Mouse (Mus musculus) liver (tissue): ENCODE results near the gene Sspo.
"Not testable (repeated sequence)": the region's sequence is repeated elsewhere in the genome, so short reads cannot be mapped to it uniquely, and the experiment has no call there.

Source experiments
- DNase-seq: peaks from one replicate; pipeline ENCODE4 v3.0.0-alpha.2; 2020; ENCODE audit warnings: mixed read lengths

The Sspo gene

DNA sequence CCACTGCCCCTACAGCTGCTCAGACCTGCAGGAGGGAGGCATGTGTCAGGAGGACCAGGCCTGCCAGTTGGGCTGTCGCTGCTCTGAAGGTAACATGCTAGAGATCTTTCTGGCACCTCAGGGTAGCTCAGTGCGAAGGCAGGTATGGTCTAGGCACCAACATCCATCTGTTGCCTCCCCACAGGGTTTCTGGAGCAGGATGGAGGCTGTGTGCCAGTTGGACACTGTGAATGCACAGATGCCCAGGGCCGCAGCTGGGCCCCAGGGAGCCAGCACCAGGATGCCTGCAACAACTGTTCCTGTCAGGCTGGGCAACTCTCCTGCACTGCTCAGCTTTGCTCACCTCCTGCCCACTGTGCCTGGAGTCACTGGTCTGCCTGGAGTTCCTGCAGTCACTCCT lies 41.7 kb downstream of the Sspo start:
- no peak for DNase-seq

DNA sequence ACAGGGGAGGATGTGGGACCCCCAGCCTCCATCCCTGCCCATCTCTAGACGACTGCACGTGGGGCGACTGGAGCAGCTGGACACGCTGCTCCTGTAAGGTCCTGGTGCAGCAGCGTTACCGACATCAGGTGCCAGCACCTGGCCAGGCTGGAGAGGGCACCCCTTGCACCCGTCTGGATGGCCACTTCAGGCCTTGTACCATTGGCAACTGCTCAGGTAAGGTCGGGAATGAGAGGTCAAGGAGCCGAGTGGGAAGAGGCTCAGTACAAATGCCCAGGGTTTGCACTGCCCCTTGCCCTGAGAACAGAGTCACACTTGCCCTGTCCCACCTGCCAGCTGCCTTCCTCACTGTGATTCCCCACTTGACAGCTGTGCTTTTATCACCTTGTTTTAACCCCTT lies 43.3 kb downstream of the Sspo start:
- no peak for DNase-seq

DNA sequence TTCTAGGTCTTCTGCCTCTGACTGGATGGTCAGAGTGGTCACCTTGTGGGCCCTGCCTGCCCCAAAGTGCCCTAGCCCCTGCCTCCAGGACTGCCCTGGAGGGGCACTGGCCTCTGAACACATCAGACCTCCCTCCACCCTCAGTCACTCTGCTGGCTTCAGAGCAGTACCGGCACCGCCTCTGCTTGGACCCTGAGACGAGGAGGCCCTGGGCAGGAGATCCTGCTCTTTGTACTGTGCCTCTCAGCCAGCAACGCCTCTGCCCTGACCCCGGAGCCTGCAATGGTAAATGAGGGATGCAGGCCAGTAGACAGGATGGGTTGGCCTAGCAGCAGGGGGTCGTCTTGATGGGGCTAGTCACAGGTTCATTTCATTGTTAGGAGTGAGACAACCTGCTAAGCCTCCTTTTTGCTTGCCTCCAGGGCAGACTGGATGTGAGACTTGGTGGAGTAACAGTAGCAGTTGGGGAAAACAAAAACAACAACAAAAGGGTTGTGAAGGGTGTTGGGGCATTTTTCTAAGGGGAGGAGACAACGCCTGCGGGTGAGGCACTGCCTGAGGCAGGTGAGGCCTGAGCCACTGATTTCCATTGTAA lies 45.2 kb downstream of the Sspo start:
- no peak for DNase-seq

DNA sequence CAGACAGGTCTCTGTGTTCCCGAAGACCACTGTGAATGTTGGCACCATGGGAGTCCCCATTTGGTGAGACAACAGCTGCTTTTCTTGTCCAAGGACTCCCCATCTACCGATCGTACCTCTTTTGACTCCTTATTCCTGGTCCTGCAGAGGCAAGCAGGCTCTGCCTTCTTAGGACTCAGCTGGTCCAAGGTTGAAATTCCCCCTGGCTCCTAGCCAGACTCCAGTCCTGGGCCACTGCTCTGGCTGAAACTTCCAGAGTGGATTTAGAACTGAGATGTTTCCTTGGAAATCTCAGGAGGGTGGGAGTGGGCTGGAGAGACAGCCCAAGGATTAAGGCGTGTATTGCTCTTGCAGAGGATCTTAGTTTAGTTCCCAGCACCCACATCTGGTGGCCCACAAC lies 49.5 kb downstream of the Sspo start:
- DNase-seq: no peak

DNA sequence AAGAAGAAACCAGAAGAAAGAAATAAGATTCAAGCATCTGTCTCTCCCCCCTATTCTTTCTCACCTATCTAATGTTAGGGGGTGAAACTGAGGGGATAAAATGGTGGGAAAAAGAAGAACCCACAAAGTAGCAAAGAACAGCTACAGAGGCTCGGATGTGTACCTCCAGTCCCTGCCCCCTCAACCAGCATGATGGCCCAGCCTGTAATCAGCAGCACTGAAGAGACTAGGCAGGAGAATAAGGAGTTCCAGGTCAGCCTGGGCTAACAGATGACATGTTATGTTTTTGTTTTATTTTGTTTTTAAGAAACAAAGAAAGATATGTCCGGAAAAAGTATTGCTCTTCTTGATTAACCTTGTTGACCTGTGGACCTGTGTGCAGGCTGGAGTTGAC lies 55.8 kb downstream of the Sspo start:
- no peak for DNase-seq

DNA sequence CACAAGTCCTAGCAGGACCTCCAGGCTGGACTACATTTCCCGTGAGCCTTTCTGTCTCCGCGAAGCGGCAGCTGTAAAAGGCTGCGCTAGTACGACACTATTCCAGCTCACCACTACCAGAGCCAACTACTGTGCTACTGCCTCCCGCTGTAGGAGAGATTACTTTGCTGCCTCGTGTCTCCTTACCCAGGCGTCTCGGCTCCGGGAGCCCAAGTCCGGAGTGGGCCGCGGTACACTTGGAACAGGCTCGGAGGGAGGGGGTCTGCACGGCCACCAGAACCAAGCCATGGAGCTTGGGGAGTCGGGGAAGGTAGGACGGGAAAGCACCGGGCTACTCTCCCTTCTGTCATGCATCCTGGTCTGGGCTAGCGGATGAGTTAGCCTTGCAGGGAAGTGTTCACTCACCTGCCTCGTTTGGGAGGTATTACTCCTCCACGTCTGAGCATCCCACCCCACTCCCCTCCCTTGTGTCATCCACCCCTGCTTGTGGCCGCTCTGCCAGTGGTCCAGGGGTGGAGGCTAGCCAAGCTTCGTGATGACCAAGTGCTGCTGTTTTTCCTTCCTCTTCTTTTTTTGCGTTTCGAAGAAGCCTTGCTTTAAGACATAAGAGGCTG lies 56.3 kb downstream of the Sspo start:
- peak; percentile 67 for DNase-seq

DNA sequence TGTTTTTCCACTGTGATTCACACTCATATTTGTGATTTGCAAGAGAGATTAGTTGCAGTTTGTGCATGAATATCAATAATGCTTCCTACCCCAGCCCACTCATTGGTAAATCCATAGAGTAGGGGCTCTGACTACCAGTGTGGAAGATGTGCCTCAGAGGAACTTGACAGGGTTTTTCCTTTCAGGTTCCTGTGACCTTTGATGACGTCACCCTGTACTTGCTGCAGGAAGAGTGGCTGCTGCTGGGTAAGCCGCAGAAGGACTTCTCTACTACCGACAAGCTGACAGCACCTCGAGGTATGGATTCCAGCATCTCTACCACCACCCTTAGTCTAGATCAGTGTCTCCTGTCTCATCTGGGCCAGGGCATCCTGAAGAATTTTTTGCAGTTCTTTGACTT lies 60.1 kb downstream of the Sspo start:
- DNase-seq: no peak

DNA sequence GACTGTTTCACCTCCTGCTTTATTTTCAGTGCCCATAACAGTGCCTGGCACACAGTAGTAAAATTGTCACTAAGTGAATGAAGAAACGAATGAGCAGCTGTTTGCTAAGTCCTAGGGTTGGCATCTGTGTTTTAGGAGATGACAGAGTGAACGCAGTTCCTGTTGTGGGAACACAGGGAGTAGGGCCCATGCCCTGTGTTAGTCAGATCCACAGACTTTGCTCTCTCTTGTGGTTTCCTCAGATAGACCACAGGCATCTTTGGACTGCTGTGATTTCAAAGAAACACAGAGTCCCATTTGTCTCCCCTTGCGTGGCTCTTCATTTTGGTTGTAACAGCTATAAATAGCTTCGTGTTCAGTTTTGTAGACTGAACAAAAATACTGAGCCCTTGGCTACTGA lies 62.4 kb downstream of the Sspo start:
- no peak for DNase-seq

DNA sequence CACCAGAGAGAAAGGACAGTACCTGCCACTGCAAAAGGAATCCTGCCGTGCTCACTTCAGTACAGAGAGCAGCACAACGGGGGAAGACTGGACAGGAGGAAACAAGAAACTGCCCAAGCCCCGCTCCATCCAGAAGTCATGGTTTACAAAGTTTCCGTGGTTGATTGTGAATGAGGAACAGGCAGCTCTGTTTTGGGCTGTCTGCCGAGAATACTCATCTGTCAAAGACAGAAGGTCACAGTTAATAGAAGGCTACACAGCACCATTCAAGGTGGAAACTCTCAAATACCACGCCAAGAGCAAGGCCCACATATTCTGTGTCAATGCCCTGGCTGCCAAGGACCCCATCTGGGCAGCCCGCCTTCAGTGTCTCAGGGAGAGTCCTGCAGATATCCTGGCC lies 63.8 kb downstream of the Sspo start:
- no peak for DNase-seq

DNA sequence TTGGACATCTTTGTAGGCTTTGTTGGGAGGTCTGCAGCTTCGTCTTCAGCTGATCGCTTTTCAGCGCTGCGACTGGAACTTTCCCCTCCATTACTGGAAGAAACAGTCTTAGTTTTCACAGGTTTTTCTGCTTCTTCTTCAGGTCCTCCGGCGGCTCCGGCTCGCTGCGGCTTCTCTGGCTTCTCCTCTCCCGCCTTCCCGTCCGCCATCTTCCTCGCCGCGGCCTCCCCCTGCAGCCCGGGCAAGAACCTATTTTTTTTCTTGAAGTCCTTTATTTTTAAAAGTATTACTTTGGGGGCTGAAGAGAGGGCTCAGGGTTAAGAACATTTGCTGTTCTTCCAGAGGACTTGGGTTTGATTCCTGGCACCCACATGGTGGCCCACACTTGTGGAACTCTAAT lies 76.9 kb downstream of the Sspo start:
- DNase-seq: not testable (repeated sequence)

DNA sequence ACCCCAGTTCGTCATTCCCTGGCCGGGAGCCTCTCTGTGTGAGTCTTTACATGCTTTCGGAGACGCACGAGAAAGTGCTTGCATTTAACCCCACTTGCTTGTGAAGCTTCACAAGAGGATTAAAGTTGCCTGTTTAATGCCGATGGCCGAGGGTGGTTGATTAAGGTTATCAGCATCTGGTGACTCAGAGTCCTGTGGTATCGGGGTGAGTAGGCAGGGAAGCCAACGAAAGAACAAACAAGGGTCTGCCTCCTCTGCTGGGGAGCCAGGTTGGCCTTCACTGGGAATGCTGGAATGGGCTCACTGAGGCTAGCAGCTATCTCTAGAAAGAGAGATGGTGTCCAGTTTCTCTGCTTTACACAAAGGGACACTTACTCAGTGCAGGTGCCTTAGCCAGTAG lies 79.9 kb downstream of the Sspo start:
- DNase-seq: no peak

DNA sequence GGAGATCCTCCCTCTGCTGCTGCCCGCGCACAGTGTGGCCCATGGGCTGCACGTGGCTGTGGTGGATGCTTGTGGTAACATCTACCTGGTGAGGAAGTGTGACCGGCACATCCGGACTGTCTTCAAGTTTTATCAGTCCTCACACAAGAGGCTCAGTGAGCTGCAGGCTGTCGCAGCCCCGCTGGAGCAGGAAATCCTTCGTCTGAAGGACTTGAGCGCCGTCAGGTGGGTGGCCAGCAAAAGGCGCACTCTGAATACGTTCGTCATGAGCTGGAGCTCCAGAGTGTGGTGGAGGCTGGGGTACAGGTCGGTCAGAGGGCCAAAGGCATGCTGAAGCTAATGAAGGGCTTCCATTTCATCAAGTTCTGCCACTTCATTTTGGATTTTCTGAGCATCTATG lies 81.2 kb downstream of the Sspo start:
- peak; percentile 21 for DNase-seq

DNA sequence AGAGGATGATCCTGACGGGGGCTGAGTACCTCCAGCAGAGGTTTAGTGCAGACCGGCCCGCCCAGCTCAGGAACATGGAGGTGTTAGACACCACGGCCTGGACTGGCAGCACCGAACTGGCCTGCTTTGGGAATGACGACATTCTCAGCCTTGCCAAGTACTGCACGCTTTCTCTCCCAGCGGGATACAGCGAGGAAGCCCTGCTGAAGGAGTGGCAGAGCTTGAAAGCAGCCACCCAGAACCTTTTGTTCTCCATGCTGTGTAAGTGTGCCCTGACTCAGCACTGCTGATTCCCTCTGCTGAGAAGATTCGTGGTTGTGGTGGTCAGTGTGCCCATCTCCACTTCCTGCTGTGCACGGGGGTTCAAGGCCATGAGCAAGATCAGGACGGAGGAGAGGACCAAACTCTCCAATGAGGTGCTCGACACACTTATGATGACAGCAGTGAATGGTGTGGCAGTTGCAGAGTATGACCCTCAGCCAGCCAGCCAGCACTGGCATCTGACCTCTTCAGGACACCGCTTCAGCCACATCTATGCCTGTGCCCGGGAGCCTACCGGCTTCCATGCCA lies 81.9 kb downstream of the Sspo start:
- no peak for DNase-seq

DNA sequence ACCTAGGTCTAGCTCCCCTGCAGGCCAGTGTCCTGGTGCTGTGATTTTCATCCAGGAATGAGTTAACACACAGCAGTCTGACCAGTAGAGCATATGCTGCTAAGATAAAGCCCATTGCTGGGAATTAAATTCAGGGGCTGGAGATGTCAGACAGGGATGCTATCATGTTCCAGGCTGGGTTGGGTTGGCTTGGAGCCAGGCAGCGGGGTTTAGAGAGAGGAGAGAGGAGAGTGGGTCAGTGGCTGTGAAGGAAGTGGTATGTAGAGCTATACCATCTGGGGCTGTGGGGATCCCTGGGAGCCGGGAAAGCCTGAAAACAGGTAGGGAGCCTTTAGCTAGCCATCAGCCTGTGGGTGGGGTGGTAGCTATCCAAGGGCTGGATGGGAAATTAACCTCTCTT lies 82.8 kb downstream of the Sspo start:
- DNase-seq: peak; percentile 42

DNA sequence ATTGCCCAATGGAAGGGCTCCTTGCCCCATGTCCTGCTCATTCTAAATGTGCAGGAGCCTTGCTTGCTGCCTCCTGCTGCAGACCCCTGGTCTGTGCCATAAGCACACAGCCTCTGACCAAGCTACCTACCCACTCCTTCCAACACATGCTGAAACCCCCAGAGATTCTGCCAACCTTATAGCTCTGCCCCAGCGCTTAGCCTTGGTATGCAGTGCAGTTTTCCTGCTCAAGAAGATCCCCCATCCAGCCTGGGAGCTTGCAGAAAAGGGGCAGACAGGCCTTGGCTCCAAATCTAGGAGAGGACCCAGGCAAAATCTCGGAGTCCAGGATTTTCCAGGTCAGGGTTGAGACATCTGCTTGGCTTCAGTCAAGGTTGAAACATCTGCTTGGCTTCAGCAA lies 85.4 kb downstream of the Sspo start:
- no peak for DNase-seq

DNA sequence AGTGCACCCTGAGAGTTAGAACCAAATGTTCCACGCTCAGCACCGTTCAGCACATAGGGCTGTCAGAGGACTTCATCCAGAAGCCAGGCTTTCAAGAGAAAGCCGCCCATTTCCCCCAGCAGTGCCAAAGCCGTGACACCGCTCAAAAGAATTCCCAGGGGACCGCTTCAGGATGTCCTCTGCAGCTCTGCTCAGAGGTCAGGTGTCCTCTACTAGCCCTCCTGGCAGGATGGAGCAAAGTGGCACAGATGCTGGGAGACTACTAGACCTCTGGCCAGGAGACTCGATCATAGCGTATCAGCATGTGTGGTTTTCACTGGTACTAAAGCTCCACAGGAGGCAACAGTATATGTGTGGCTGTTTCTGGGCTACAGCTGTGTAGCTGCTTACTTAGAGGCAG lies 86.9 kb downstream of the Sspo start:
- no peak for DNase-seq

DNA sequence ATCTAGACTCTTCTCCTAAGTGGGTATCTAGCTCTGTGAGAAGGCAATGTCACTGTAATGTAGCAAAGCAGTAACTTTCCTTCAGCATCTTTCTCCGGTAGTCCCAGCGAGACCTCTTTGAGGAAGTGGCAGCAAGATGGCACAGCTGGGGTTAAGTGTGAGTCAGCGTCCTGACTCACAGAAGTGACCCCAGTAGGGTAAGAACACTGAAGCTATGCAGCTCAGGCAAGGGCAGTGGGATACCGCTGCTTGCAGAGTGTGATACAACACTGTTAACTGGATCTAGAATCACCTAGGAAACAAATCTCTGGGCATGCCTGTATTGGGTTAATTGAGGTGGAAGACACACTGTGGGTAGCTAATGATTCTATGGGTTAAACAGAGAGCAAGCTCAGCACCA lies 88.1 kb downstream of the Sspo start:
- DNase-seq: no peak

DNA sequence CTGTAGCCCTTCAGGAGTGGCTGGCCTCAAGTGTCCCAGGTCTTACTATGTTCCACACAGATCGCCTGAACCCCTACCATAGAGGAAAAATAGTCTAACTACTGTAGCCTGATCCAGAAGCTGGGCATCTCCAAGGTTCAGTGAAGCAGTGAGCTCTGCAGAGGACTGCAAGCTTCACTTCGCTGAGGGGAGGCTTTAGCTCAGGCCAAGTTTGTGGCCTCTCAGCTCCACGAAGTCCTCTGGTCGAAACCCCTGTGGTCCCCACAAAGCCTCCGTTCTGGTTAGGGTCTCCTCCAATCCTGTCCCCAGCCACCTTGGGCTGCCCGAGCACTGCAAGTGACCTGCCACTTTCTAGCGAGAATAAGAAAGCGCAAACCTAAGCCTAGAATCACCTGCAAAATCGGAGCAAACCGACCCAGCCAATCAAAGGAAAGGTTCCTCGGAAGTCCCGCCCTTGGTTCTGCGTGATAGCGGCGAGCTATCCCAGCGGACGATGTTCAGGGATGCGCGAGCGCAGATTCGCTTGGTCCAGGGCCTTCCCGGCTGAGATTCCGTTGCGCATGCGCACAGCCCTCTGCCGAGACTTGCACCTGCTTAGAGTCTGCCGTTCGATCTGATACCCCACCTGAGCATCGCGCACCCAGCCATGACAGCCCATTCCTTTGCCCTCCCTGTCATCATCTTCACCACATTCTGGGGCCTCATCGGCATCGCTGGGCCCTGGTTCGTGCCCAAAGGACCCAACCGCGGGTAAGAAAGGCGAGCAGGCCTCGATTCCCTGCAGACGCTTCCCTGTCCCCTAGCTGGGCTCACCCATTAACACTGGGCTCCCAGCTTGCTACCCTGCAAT lies 89.3 kb downstream of the Sspo start, which contains the start of gene Atp6v0e2:
Atp6v0e2 (plus strand) TSS at position 511 of the 850 bp plus-strand sequence.
- DNase-seq: peak; percentile 75

DNA sequence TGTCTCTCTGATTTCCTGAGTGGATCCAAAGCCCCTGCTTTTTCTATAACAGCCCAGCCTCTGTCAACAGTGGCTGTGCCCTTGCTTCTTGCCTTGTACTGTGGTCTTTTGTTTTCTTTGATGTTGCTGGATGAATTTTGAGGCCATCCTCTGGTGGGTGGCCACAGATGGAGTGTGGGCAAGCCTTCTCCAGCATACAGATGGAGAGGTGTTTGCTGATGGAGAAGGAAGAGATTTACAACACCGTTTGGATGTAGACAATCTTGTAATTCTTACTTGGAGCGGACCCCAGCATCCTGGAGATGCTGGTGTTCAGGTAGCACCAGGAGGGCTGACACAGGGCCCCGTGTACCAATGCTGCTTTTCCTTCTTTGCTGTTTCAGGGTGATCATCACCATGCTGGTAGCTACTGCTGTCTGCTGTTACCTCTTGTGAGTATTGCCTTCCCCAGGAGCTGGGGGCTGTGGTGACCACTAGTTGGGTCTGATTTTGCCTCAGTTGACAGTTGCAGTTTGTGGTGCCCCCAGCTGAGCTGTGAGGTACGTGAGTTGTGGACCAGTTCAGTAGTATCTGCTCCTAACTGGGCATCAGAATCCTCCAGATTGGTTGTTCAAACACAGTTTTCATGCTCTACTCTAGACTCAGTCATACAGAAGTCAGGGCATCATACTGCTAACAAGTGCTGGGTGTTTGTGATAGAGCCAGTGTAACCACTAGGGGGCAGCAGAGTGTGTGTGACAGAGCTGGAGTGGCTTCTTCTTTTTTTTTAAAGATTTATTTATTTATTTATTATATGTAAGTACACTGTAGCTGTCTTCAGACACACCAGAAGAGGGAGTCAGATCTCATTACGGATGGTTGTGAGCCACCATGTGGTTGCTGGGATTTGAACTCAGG lies 91.1 kb downstream of the Sspo start:
- peak; percentile 72 for DNase-seq

DNA sequence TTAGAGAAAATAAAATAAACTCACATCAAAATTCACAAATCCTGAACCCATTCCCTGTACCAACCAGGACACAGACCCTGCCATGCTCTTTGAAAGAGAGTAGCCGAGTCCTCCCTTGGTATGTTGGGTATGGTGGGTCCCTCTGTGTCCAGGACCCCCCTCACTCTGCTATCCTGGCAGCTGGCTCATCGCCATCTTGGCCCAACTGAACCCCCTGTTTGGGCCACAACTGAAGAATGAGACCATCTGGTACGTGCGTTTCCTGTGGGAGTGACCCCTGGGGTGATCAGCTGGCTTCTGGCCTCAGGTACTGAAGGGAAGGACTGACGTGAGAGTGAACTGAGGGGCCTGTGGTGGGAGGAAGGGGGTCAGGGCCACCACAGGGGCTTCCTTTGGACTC lies 91.8 kb downstream of the Sspo start:
- DNase-seq: no peak

DNA sequence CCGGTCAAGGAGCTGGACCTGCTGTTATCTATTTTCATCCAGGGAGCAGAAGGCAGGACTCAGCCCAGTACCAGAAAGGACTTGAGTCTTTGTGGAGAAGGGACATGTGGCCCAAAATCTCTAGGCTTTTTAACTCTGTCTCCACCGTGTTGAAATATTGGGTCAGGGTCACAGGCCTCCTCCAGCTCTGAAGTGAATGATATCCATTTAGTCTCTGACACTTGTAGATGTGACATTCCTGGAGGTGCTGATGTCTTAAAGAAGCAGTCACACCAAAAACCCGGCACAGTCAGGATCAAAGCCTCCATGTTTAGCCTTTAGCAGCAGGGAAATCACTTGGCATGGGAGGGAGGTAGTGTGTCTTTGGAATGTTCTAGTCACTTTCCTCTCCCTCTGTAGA lies 92.7 kb downstream of the Sspo start:
- DNase-seq: no peak

DNA sequence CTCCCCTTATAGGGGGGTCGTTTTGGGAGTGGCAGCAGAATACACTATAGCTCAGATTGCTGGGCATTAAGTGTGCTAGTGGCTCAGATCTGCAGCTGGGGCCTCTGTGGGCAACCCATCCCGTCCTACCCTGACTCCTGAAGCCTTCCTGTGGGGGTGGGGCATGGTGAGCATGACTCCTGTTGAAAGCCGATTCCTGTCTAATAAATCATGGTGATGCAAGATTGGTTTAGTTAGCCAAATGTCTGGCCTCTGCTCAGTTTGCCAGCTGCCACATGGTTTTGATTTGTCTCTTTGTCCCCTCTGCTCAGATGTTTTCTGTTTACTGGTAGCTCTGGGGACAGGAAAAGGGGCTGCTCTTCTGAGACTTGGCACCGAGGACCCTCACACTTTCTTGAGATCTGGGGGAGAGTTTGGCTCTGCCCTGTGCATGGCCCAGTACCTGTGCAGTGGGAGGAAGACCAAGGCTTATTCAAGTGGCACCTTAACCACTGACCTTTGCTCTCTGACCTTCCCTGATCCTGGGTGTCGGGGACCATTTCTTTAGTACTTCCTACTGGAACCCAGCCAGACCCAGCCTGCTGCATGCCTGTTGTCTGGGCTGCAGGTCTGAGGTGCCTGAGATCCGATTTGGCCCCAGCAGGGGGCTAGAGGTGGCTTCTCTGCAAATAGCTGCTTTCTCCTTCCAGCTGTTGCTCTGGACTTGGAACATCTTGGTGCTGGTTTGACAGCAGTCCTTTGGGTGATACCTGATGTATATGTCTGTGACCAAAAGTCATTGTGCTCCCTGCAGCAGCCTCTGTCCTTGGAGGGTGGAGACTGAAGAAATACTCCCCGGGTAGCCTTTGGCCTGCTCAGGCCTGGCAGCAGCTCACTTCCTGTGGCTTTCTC lies 93.8 kb downstream of the Sspo start:
- no peak for DNase-seq
